Mouse (Mus musculus): ENCODE measurements at regions not wholly inside any gene's neighbourhood (a gene's known extent, or its start where the extent isn't known, plus 50 kb on each side); places are given as distances from the start of the nearest gene placed in this dataset.

GRCm38 (mm10) chr9:26601979-26602378 is 131.5 kb upstream of the B3gat1 start:
- TF ChIP-seq POLR2A (IDR thresholded peaks at IDR 0.05; ENCODE audit: insufficient read length, low read depth), result no peak
- TF ChIP-seq POLR2AphosphoS2 (IDR thresholded peaks at IDR 0.05; ENCODE audit: insufficient read length, low read depth), result no peak

Data from myocyte (in vitro differentiated cells).